14 mouse cellular contexts compared by ENCODE assay signal in the genomic region with DNA sequence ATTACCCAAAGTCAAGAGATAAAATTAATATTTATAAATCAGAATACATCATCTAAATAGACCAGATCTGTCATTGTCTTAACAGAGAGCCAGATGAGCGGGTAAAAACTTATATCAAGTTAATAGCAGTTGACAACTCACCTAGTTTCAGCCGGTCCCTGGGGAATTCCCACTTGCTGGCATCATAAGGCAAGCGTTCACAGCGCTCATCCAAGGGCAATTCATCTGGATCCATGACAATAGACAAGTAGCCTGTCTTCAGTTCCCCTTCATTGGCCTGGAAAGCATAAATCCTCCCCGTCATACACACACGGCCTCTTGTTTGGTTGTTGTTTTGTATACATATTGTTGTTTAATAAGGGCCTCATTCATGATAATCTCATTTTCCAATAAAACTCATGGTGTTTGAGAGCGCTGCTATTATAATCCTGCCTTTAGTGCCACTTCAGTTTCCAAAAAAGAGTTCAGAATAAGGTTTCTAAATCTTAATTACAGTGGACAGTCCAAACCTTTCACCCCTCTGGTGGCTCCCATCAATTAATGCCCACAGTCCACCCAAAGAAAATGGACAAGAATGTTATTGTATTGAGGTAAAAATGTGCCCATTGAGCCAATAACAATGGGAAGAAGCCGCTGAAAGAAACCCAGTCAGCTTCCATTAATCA.
"Had no signal": no experiment of that assay in that cellular context is flagged by ENCODE, and none has a peak within 500 bp of the region (broad histone marks: within the 10 kb centered on the region; RNA-seq: fewer than 3 reads in every experiment).

No protein-coding gene starts in this region.

- H3K4me3 ChIP-seq: layer of hippocampus, adult 2 months; limb, embryonic 10.5 days; liver, embryonic 15.5 days had no signal

- H3K4me2 ChIP-seq: liver, embryonic 11.5 days; liver, embryonic 15.5 days had no signal

- H3K9ac ChIP-seq: liver, embryonic 15.5 days had no signal

- H3K9me3 ChIP-seq: limb, embryonic 10.5 days; liver, embryonic 15.5 days had no signal

- DNase-seq: kidney, adult 9 months; kidney, postnatal 10 days; kidney, postnatal 4 days; lung, adult 2 months; lung, postnatal 36 days; thymus, postnatal 14 days had no signal

- H3K27ac ChIP-seq: layer of hippocampus, adult 2 months; limb, embryonic 10.5 days; liver, embryonic 15.5 days; stomach, postnatal 0 days had no signal

- H3K36me3 ChIP-seq: limb, embryonic 10.5 days; liver, embryonic 15.5 days had no signal

- H3K27me3 ChIP-seq: liver, embryonic 15.5 days had no signal

- H3K4me1 ChIP-seq: liver, embryonic 15.5 days had no signal

- ATAC-seq: intestine, postnatal 0 days; lung, postnatal 0 days; midbrain, embryonic 16.5 days had no signal
